Mouse (Mus musculus) forebrain, embryonic 10.5 days (tissue): ENCODE measurements around the gene Klhl8. TPM values are rescaled to one million over a fixed set of nuclear protein-coding genes. Genes with fewer than 3 reads are reported as not detected.
"Not testable (repeated sequence)": the region's sequence is repeated elsewhere in the genome, so short reads cannot be mapped to it uniquely, and the experiment has no call there.

Experiments used
- DNase-seq: peaks from one replicate; pipeline ENCODE4 v3.0.0-alpha.2; 2017; ENCODE audit warnings: low spot score; ENCODE audit errors: extremely low spot score
- H3K27ac ChIP-seq: fragments of 300-500 bp; sonication (generic); 2 replicates; pipeline ENCODE4 v1.5.1; 2016; ENCODE audit warnings: mild to moderate bottlenecking
- H3K27me3 ChIP-seq: fragments of 300-500 bp; sonication (generic); 2 replicates; pipeline ENCODE4 v1.6.1; 2016; ENCODE audit warnings: mild to moderate bottlenecking; ENCODE audit not compliant: poor library complexity, severe bottlenecking
- H3K36me3 ChIP-seq: fragments of 300-500 bp; sonication (generic); replicated peaks from 2 replicates; pipeline ENCODE4 v1.6.1; 2016; ENCODE audit warnings: mild to moderate bottlenecking, moderate library complexity
- H3K4me1 ChIP-seq: fragments of 300-500 bp; sonication (generic); 2 replicates; pipeline ENCODE4 v1.6.1; 2016
- H3K4me3 ChIP-seq: fragments of 300-500 bp; sonication (generic); 2 replicates; pipeline ENCODE4 v1.5.1; 2016; ENCODE audit warnings: mild to moderate bottlenecking, moderate library complexity
- H3K9me3 ChIP-seq: fragments of 300-500 bp; sonication (generic); 2 replicates; pipeline ENCODE4 v1.6.1; 2016; ENCODE audit warnings: mild to moderate bottlenecking, moderate library complexity
- WGBS: fragments of 180-500 bp; shearing (Covaris S2); methylation state at CpG from one replicate; pipeline ENCODE4 v1.1.7; 2016; 5-methylcytosine and 5-hydroxymethylcytosine counted together
- polyA plus RNA-seq: library from polyadenylated mRNA; unstranded; fragments of >200 nt; fragmentation: Nextera tagmentation; extraction: Ambion mirVana; gene quantifications from 2 replicates; pipeline ENCODE4 v1.2.1, GENCODE M21; 2016

Klhl8 gene
- polyA plus RNA-seq = 8.7 and 9.9 TPM in 2 replicates

- Histone ChIP-seq H3K9me3 (no peaks in the 10 kb centered on the region), H3K36me3 (no peaks in the 10 kb centered on the region), H3K4me1 (peaks cover 26% of the 10 kb centered on the region), H3K27me3 (peaks cover 37% of the 10 kb centered on the region), H3K27ac (peak within 1 kb of the TSS; percentile 89), H3K4me3 (peak within 1 kb of the TSS; percentile 86)
- peak; percentile 82 for DNase-seq
- WGBS = under 1% methylated on average over 86 of the region's 86 CpGs
Measured at GRCm38 (mm10) chr5:103910748-103911409, at the start of gene Klhl8. Klhl8 (minus strand) TSS chr5:103911259.

GRCm38 (mm10) chr5:103954638-103955037 lies 43.6 kb upstream of the Klhl8 start:
- no peaks in the 10 kb centered on the region for H3K4me1 ChIP-seq
- no peak overlapping the region for H3K4me3 ChIP-seq
- no peaks in the 10 kb centered on the region for H3K27me3 ChIP-seq
- no peak for DNase-seq
- 0 out of 2 replicates have a peak, but pooled peaks cover 2% of the 10 kb centered on the region for H3K9me3 ChIP-seq
- no peaks in the 10 kb centered on the region for H3K36me3 ChIP-seq
- no peak overlapping the region for H3K27ac ChIP-seq
- WGBS = 82% methylated on average over 5 of the region's 5 CpGs

GRCm38 (mm10) chr5:103953135-103954083 lies 42.4 kb upstream of the Klhl8 start:
- no peaks in the 10 kb centered on the region for H3K27me3 ChIP-seq
- H3K4me3 ChIP-seq = no peak overlapping the region
- no peaks in the 10 kb centered on the region for H3K36me3 ChIP-seq
- H3K4me1 ChIP-seq = no peaks in the 10 kb centered on the region
- no peak overlapping the region for H3K27ac ChIP-seq
- 89% methylated on average over 10 of the region's 10 CpGs for WGBS
- DNase-seq = no peak
- H3K9me3 ChIP-seq = peaks cover 2% of the 10 kb centered on the region; the same call in 1 of the 2 replicates

- DNase-seq, H3K4me3 ChIP-seq, H3K9me3 ChIP-seq, H3K36me3 ChIP-seq, H3K4me1 ChIP-seq, H3K27me3 ChIP-seq, H3K27ac ChIP-seq: not testable (repeated sequence)
- 93% methylated on average over 15 of the region's 15 CpGs for WGBS
Measured at GRCm38 (mm10) chr5:103950138-103950537, 39.1 kb upstream of the Klhl8 start.

GRCm38 (mm10) chr5:103943183-103943582 lies 32.1 kb upstream of the Klhl8 start:
- peaks cover 41% of the 10 kb centered on the region for H3K4me1 ChIP-seq
- H3K27me3 ChIP-seq = peaks cover 44% of the 10 kb centered on the region
- DNase-seq = no peak
- H3K9me3 ChIP-seq = no peaks in the 10 kb centered on the region
- H3K36me3 ChIP-seq = no peaks in the 10 kb centered on the region
- no peak overlapping the region for H3K27ac ChIP-seq
- H3K4me3 ChIP-seq = no peak overlapping the region
- 44% methylated on average over 6 of the region's 6 CpGs for WGBS

- Histone ChIP-seq H3K4me3 (no peak overlapping the region), H3K9me3 (no peaks in the 10 kb centered on the region), H3K4me1 (peaks cover 57% of the 10 kb centered on the region), H3K27ac (no peak overlapping the region), H3K36me3 (no peaks in the 10 kb centered on the region), H3K27me3 (peaks cover 71% of the 10 kb centered on the region)
- WGBS = 79% methylated on average over 1 of the region's 1 CpGs
- no peak for DNase-seq
Measured at GRCm38 (mm10) chr5:103939856-103940255, 28.8 kb upstream of the Klhl8 start.

GRCm38 (mm10) chr5:103939350-103939652 lies 28.2 kb upstream of the Klhl8 start:
- 77% methylated on average over 7 of the region's 7 CpGs for WGBS
- no peak for DNase-seq
- peaks cover 56% of the 10 kb centered on the region for H3K4me1 ChIP-seq

GRCm38 (mm10) chr5:103938547-103939349 lies 27.7 kb upstream of the Klhl8 start:
- peaks cover 50% of the 10 kb centered on the region for H3K4me1 ChIP-seq
- DNase-seq = peak; percentile 33
- H3K27ac ChIP-seq = peak overlapping the region; percentile 59
- H3K36me3 ChIP-seq = no peaks in the 10 kb centered on the region
- H3K4me3 ChIP-seq = peak overlapping the region; percentile 26; the same call in 1 of the 2 replicates
- whole genome bisulfite sequencing = 21% methylated on average over 11 of the region's 11 CpGs
- H3K9me3 ChIP-seq = no peaks in the 10 kb centered on the region
- H3K27me3 ChIP-seq = peaks cover 60% of the 10 kb centered on the region

More at GRCm38 (mm10) chr5:103939350-103939652, 28.2 kb upstream of the Klhl8 start:
- peak overlapping the region; percentile 26; the same call in 1 of the 2 replicates for H3K4me3 ChIP-seq
- peak overlapping the region; percentile 59 for H3K27ac ChIP-seq
- no peaks in the 10 kb centered on the region for H3K36me3 ChIP-seq
- H3K9me3 ChIP-seq = no peaks in the 10 kb centered on the region
- peaks cover 65% of the 10 kb centered on the region for H3K27me3 ChIP-seq

GRCm38 (mm10) chr5:103936906-103937589 lies 26.0 kb upstream of the Klhl8 start:
- peak; percentile 35 for DNase-seq
- H3K36me3 ChIP-seq = no peaks in the 10 kb centered on the region
- H3K9me3 ChIP-seq = peaks cover 5% of the 10 kb centered on the region
- peaks cover 42% of the 10 kb centered on the region for H3K4me1 ChIP-seq
- H3K27me3 ChIP-seq = peaks cover 57% of the 10 kb centered on the region
- H3K27ac ChIP-seq = 0 out of 2 replicates have a peak overlapping the region, but pooled peaks have one; percentile 48
- 72% methylated on average over 14 of the region's 14 CpGs for WGBS
- H3K4me3 ChIP-seq = no peak overlapping the region

GRCm38 (mm10) chr5:103931924-103932323 lies 20.9 kb upstream of the Klhl8 start:
- not testable (repeated sequence) for H3K9me3 ChIP-seq, H3K27ac ChIP-seq, H3K4me3 ChIP-seq, DNase-seq, H3K36me3 ChIP-seq
- Histone ChIP-seq H3K27me3 (peaks cover 36% of the 10 kb centered on the region), H3K4me1 (peaks cover 14% of the 10 kb centered on the region)

GRCm38 (mm10) chr5:103930511-103930910 lies 19.5 kb upstream of the Klhl8 start:
- Histone ChIP-seq H3K9me3 (peaks cover 5% of the 10 kb centered on the region), H3K27ac (no peak overlapping the region), H3K4me3 (no peak overlapping the region), H3K27me3 (peaks cover 22% of the 10 kb centered on the region), H3K4me1 (peaks cover 10% of the 10 kb centered on the region), H3K36me3 (no peaks in the 10 kb centered on the region)
- DNase-seq = no peak
- WGBS = 74% methylated on average over 5 of the region's 5 CpGs

GRCm38 (mm10) chr5:103928196-103928550 lies 17.1 kb upstream of the Klhl8 start:
- peaks cover 4% of the 10 kb centered on the region for H3K9me3 ChIP-seq
- no peak for DNase-seq
- WGBS = 89% methylated on average over 7 of the region's 7 CpGs
- peaks cover 21% of the 10 kb centered on the region for H3K27me3 ChIP-seq
- no peak overlapping the region for H3K27ac ChIP-seq
- H3K4me1 ChIP-seq = peaks cover 10% of the 10 kb centered on the region
- no peaks in the 10 kb centered on the region for H3K36me3 ChIP-seq
- H3K4me3 ChIP-seq = no peak overlapping the region
